Mouse (Mus musculus) A20 (cell line): Measurements from ENCODE around the gene Grid2.

Experiments used
- DNase-seq: peaks from one replicate; pipeline ENCODE4 v3.0.0-alpha.2; 2011; ENCODE audit warnings: low read depth, low spot score

The Grid2 gene

GRCm38 (mm10) chr6:64598144-64598561, 1342.5 kb downstream of the Grid2 start:
- no peak for DNase-seq

GRCm38 (mm10) chr6:64605753-64606152, 1350.1 kb downstream of the Grid2 start:
- no peak for DNase-seq

GRCm38 (mm10) chr6:64607041-64607440, 1351.4 kb downstream of the Grid2 start:
- DNase-seq = no peak

DNA sequence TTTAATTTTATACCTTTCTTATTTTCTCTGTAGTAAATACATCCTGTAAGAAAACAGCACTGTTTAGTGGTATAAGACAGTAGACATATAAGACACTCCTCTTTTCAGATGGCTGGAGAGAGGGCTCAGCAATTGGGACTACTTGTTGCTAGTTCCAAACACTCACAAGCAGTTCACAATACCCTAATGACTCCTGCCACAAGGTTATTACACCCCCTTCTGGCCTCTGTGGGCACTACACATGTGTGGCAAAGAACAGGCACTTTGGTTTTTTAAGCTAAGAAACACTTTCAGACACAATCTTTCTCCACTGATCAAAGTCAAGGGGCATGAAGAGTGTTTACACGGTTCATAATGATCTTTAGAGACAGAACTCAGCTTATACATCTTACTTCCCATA, 1352.3 kb downstream of the Grid2 start:
- DNase-seq = peak; percentile 16

- no peak for DNase-seq
Measured at GRCm38 (mm10) chr6:64616843-64617242, 1361.2 kb downstream of the Grid2 start.

GRCm38 (mm10) chr6:64617417-64618135, 1361.9 kb downstream of the Grid2 start:
- DNase-seq = no peak

- no peak for DNase-seq
Measured at GRCm38 (mm10) chr6:64623404-64623803, 1367.7 kb downstream of the Grid2 start.

- DNase-seq = no peak
Measured at GRCm38 (mm10) chr6:64647661-64648060, 1392.0 kb downstream of the Grid2 start.

GRCm38 (mm10) chr6:64648196-64648595, 1392.5 kb downstream of the Grid2 start:
- no peak for DNase-seq

DNA sequence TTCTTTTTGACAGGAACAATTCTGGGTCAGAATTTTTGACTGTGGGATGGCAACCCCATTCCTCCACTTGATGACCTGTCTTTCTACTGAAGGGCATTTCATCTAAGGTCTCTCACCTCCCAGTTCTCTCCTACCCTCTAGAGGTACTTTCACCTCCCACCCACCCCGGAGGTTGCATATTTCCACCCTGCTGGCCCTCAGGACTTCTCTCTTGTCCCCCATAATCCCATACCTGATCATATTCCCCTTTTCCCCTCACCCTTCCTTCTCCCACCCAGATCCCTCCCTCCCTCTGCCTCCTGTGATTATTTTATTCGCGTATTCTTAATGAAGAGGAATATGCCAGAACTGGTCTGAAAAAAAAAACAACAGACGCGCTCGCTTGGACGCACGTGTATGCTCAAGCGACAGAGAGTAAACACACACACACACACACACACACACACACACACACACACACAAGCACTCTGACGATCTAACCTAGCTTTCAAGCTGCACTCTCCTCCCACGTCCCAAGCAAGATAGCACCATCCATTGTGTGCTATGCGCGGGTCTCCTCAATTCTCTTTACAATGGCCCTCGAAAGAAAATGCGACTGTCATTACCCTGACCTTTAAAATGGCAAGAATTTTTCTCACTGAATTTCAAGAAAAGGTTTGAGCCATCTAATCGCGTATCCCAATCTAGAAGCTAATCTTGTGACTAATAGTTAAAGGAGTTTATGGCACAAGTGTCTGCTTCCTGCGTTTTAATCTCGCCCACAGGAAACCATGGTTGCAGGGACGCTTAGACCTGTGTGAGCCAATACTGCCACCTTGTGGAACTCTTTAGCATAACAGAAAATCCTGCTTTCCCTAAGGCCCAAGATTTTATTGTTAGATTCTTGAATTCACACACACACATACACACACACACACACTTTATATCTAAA, 1393.9 kb downstream of the Grid2 start:
- peak; percentile 35 for DNase-seq

DNA sequence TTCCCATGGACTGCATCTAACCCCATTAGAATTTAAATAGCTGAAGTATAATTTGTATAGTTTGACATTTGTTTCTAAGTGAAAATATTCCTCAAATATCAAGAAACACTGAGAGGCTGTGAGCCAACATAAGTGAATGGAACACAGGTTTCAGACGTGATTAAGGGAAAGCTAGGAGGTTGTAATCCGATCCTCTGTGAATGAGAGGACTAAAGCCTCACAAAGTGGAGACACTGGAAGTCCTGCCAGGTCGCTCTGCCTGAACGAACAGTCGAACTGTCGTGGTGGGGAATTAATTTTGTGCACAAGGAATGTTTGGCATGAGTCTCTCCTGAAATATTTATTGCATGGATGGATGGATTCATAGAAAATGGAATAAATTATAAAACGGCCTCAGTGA, 1395.1 kb downstream of the Grid2 start:
- DNase-seq = no peak

- DNase-seq = no peak
Measured at GRCm38 (mm10) chr6:64671010-64671409, 1415.3 kb downstream of the Grid2 start.

DNA sequence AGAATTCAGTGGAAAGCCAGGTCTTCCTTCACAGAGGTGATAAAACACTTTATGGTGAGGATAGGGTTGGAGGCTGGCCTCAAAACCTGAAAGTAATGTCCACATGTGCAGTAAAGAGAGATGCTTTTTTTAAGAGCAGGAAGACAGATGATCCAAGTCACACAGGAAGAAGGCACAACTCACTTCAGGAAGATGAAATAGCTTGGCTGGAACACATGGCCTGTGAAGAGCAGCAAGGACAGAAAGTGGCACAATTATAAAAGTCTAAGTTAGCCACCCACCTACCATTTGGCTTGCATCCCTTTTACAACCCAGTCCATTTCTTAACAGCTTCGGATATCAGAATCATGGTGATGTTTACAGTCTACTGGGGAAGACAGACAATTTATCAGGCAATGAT, 1423.1 kb downstream of the Grid2 start:
- no peak for DNase-seq

GRCm38 (mm10) chr6:64683974-64684373, 1428.3 kb downstream of the Grid2 start:
- peak; percentile 50 for DNase-seq

DNA sequence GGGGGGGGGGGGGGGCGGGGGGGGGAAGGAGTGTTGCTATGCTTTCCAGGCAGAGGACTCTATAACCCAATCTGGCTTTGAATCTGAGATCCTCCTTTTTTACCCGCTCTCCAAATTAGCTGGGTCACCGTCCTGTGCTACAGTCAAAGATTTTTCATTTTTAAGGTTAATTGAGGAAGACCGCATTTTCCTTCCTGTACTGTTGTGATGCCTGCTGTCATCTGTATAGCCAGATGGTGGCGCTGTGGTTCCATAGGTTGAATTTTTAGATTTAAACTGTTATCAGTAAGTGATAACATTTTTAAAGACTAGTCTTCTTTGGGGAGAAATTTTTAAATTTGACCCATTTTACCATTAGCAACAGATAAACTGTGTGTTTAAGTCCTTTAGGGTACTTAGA, 1429.3 kb downstream of the Grid2 start:
- peak; percentile 50 for DNase-seq

GRCm38 (mm10) chr6:64688181-64688944, 1432.7 kb downstream of the Grid2 start:
- DNase-seq = no peak

DNA sequence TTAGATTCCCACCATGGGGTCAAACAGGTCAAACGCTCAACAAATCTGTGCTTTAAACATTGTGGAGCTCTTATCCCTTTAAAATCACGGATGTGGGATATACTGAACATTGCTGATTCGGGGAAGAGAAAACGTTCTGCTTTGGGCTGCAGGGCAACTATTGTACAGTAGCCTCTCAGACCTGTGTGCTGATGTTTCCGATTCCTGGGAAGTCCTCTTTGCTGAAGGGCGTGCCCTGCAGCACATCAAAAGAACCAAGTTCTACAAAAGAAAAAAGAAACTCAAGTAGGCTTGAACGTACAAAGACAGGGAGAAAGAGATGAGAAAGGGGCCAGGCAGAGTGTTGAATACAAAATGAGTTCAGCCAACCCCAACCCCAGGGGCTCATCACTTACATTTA, 1439.0 kb downstream of the Grid2 start:
- no peak for DNase-seq

GRCm38 (mm10) chr6:64703659-64704058, 1448.0 kb downstream of the Grid2 start:
- DNase-seq = no peak

DNA sequence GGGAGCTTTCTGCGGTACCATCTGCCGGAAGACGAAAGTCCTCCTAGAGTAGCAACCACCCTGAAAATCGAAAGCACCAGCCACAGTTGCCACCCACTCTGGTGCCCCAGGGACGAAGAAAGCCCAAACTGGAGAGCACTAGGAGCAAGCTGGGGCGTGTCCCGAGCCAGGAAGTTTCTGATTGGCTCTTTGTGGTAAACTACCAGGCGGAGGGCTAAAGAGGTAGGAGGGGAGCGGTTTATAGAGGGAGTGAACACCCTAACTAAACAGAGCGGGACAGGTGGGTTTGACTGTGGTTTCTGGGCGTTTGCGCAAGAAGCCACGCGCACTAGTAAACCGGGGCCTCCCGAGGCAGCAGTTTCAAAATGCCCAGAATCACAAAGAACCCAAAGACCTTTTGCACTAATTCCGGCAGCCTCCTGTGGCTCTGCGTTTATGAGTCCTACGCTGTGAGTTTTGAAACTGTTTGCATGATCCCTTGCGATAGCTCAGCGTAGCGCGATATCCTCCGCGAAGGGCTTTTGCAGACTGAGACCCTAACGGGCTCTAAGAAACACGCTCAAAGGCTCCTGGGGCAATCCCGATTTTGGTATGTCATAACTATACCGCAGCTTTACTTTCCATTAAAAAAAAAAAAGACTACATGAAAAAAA, 1472.2 kb downstream of the Grid2 start:
- no peak for DNase-seq

DNA sequence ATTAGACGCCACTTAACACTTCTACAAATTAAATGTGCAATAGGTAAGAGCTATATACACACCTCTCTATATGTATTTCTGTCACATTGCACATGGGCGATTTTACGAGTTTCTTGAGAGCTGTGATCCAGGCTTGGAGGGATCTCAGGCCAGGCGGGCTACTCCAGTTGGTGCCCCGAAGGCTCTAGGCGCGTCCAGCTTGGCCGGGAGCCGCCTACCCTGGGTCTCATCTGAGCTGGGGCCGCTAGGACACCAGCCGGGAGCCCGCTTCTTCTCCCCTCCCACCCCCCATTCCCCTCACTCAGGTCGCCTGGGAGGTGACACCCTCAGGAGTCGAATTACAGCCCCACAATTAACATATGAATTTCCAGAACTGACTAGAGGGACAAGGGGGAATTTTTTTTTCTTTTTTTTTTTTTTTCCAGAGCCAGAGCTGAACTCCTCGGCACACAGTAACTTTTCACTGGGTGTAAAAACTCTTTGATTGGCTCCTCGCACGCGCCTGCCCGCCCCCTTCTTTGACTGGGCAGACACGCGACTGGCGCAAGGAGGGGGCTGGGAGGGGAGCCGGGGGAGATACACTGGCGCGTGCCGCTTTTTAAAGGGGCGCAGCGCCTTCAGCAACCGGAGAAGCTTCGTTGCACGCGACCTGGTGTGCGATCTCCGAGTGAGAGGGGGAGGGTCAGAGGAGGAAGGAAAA, 1473.0 kb downstream of the Grid2 start, which contains the start of gene Atoh1:
Atoh1 (plus strand) TSS at position 627 of the 700 bp plus-strand sequence.
- no peak for DNase-seq
